Mouse (Mus musculus) testis, adult 2 months (tissue): ENCODE measurements around the gene Itgb8.

Experiments used
- CTCF ChIP-seq: fragments of 200-500 bp; IDR thresholded peaks from 2 replicates; pipeline ENCODE4 v1.5.1; 2012; ENCODE audit warnings: low read depth, mild to moderate bottlenecking, inconsistent platforms, low read length, moderate library complexity; ENCODE audit not compliant: control insufficient read depth, insufficient read depth, insufficient replicate concordance
- POLR2A ChIP-seq: fragments of 200-500 bp; IDR thresholded peaks from 2 replicates; pipeline ENCODE4 v1.6.1; 2012; ENCODE audit warnings: low read depth, mild to moderate bottlenecking, inconsistent platforms, low read length, moderate library complexity; ENCODE audit not compliant: control insufficient read depth

- no peak for TF ChIP-seq POLR2A
- no peak for TF ChIP-seq CTCF
Measured at GRCm38 (mm10) chr12:119207464-119207801, 31.2 kb downstream of the Itgb8 start.
